24 mouse cellular contexts compared by ENCODE assay signal in genomic region chr8:125986999-125987589, GRCm38 (mm10). TPM values are rescaled to one million over a fixed set of nuclear protein-coding genes. Genes with fewer than 3 reads are reported as not detected.
A peak's percentile ranks its signal among the peaks of the same experiment; 100 is the strongest.
DNase-seq lines count a peak whose midpoint lies in the region; ATAC-seq lines count a peak whose summit lies in the region.
"Had no signal": no experiment of that assay in that cellular context is flagged by ENCODE, and none has a peak within 500 bp of the region (broad histone marks: within the 10 kb centered on the region; RNA-seq: fewer than 3 reads in every experiment).

No protein-coding gene starts in this region.

- DNase-seq in hindbrain, embryonic 10.5 days (ENCODE audit: low spot score) = no peak
- DNase-seq in lung, postnatal 10 days = peak; percentile 11
- no peak for DNase-seq in lung, postnatal 14 days
- DNase-seq in adrenal gland, postnatal 36 days = peak; percentile 25 to 33
- DNase-seq in lung, postnatal 36 days = peak; percentile 46
- DNase-seq in gastrocnemius, adult 18-20 months (ENCODE audit: low spot score) = no peak
- DNase-seq: cerebellum, adult 18-20 months; cerebellum, postnatal 36 days; gastrocnemius, postnatal 25 days; kidney, adult 8-10 months; kidney, postnatal 36 days; layer of hippocampus, adult 9-11 months; lung, embryonic 14.5 days had no signal

- no peak overlapping the region for H3K4me3 ChIP-seq in hindbrain, embryonic 10.5 days
- H3K4me3 ChIP-seq in hindbrain, embryonic 16.5 days (ENCODE audit: low read length) = no peak overlapping the region
- H3K4me3 ChIP-seq: erythroblast, embryonic 14.5 days; forebrain, embryonic 15.5 days; limb, embryonic 12.5 days; liver, embryonic 12.5 days; myocyte; stomach, embryonic 15.5 days had no signal

- H3K36me3 ChIP-seq in hindbrain, embryonic 10.5 days = no peaks in the 10 kb centered on the region
- H3K36me3 ChIP-seq in hindbrain, embryonic 16.5 days (ENCODE audit: control insufficient read depth, insufficient read depth, low read length) = no peaks in the 10 kb centered on the region
- H3K36me3 ChIP-seq: forebrain, embryonic 15.5 days; limb, embryonic 12.5 days; liver, embryonic 12.5 days; stomach, embryonic 15.5 days had no signal

- 36% methylated on average over 6 of the region's 6 CpGs for WGBS in hindbrain, embryonic 10.5 days
- WGBS in hindbrain, embryonic 16.5 days = 22% methylated on average over 6 of the region's 6 CpGs

- H3K4me2 ChIP-seq in hindbrain, embryonic 16.5 days (ENCODE audit: low read length) = no peak overlapping the region
- H3K4me2 ChIP-seq: forebrain, embryonic 15.5 days; limb, embryonic 12.5 days; liver, embryonic 12.5 days; lung, embryonic 14.5 days; stomach, embryonic 15.5 days had no signal

- H3K4me1 ChIP-seq in hindbrain, embryonic 10.5 days (replicated peaks) = peaks cover 19% of the 10 kb centered on the region
- peaks cover 4% of the 10 kb centered on the region; the same call in 1 of the 2 replicates for H3K4me1 ChIP-seq in hindbrain, embryonic 16.5 days (ENCODE audit: control insufficient read depth, insufficient read depth, low read depth, low read length)
- H3K4me1 ChIP-seq: limb, embryonic 12.5 days; liver, embryonic 12.5 days; stomach, embryonic 15.5 days had no signal

- H3K9ac ChIP-seq in hindbrain, embryonic 16.5 days (ENCODE audit: low read depth, low read length) = no peak overlapping the region
- H3K9ac ChIP-seq: forebrain, embryonic 15.5 days; limb, embryonic 12.5 days; liver, embryonic 12.5 days; lung, embryonic 14.5 days; stomach, embryonic 15.5 days had no signal

- H3K27me3 ChIP-seq in hindbrain, embryonic 10.5 days (ENCODE audit: insufficient read depth, poor library complexity, severe bottlenecking) = peaks cover 15% of the 10 kb centered on the region; the same call in 1 of the 2 replicates
- H3K27me3 ChIP-seq in hindbrain, embryonic 16.5 days (replicated peaks; ENCODE audit: control insufficient read depth, insufficient read depth, low read length) = no peaks in the 10 kb centered on the region
- H3K27me3 ChIP-seq: forebrain, embryonic 15.5 days; stomach, embryonic 15.5 days had no signal

- ATAC-seq in hindbrain, embryonic 16.5 days = no peak
- ATAC-seq in cerebellum, adult (ENCODE audit: insufficient number of reproducible peaks, low FRiP score, low TSS enrichment) = no peak
- ATAC-seq: activated CD4-positive, CD25-positive, alpha-beta regulatory T cell, adult 4 months; forebrain, embryonic 15.5 days; inflammation-experienced regulatory T-cells, adult 6 months; liver, embryonic 12.5 days had no signal

- H3K27ac ChIP-seq in hindbrain, embryonic 10.5 days = peak overlapping the region; percentile 35; the same call in 1 of the 2 replicates
- no peak overlapping the region for H3K27ac ChIP-seq in hindbrain, embryonic 16.5 days (ENCODE audit: low read depth, low read length)
- H3K27ac ChIP-seq: forebrain, embryonic 15.5 days; limb, embryonic 12.5 days; liver, embryonic 12.5 days; stomach, embryonic 15.5 days had no signal

- H3K9me3 ChIP-seq in hindbrain, embryonic 10.5 days = no peaks in the 10 kb centered on the region
- H3K9me3 ChIP-seq in hindbrain, embryonic 16.5 days (ENCODE audit: control insufficient read depth, low read length) = no peaks in the 10 kb centered on the region
- H3K9me3 ChIP-seq: forebrain, embryonic 15.5 days; limb, embryonic 12.5 days; liver, embryonic 12.5 days; stomach, embryonic 15.5 days had no signal

RNA-seq across cellular contexts. Expression of gene Kcnk1, which starts 7.9 kb away (rescaled TPM):
- 6.8 and 11.0 TPM in 2 replicates for polyA plus RNA-seq in hindbrain, embryonic 10.5 days (2016; fragmentation: Nextera tagmentation; extraction: Ambion mirVana)
- 29.3 and 32.7 TPM in 2 replicates for polyA plus RNA-seq in hindbrain, embryonic 16.5 days (2015; fragmentation: Nextera tagmentation; extraction: Ambion mirVana)
- 1 to 10 TPM; 1.3 to 4.8 TPM for total RNA-seq in adrenal gland, postnatal 36 days (2021)
- under 1 TPM; 0.19 to 0.46 TPM for total RNA-seq in gastrocnemius, adult 18-20 months (2021)
- total RNA-seq: hematopoietic stem cell, adult 5-6 weeks had no signal
- polyA plus RNA-seq: activated CD4-positive, CD25-positive, alpha-beta regulatory T cell, adult 4 months; erythroblast, embryonic 14.5 days; inflammation-experienced regulatory T-cells, adult 6 months; myocyte had no signal

Comparison
In these comparisons a context has a peak if more than half of its experiments do, and no peak if none do; other contexts are left out.
1. DNase-seq: peak in lung, postnatal 10 days (single experiment), adrenal gland, postnatal 36 days (2 of 2) and lung, postnatal 36 days (single experiment); none in hindbrain, embryonic 10.5 days (single experiment), lung, postnatal 14 days (single experiment) and gastrocnemius, adult 18-20 months (single experiment).